Mouse (Mus musculus): ENCODE results near the gene Grasp. TPM values are rescaled to one million over a fixed set of nuclear protein-coding genes. Genes with fewer than 3 reads are reported as not detected.
A peak's percentile ranks its signal among the peaks of the same experiment; 100 is the strongest.

Gene Grasp
- total and polyA plus RNA-seq, 3 experiments = 0.09 to 0.16 TPM; not detected in 1

GRCm38 (mm10) chr15:101197497-101198179 is 26.4 kb upstream of the Grasp start:
- Histone ChIP-seq H3K36me3 (replicated peaks) (no peaks in the 10 kb centered on the region), H3K9me3 (replicated peaks) (peaks cover 91% of the 10 kb centered on the region), H3K27me3 (ENCODE audit: insufficient read depth, low read length) (no peaks in the 10 kb centered on the region), H3K4me3 (ENCODE audit: low read depth, low read length) (no peak overlapping the region), H3K4me1 (ENCODE audit: insufficient read depth, low read depth, low read length) (no peaks in the 10 kb centered on the region)
- TF ChIP-seq GATA1 (IDR thresholded peaks at IDR 0.05; ENCODE audit: borderline replicate concordance, low read length) (no peak), CTCF (IDR thresholded peaks at IDR 0.05; ENCODE audit: low read depth, low read length) (no peak), POLR2AphosphoS5 (IDR thresholded peaks at IDR 0.05; ENCODE audit: insufficient replicate concordance, low read depth, low read length) (no peak), TAL1 (conservative IDR thresholded peaks at IDR 0.05; ENCODE audit: low read depth, low read length) (no peak), GATA2 (IDR thresholded peaks at IDR 0.05; ENCODE audit: borderline replicate concordance, low read depth, low read length) (no peak)
- ATAC-seq (ENCODE audit: extremely low read depth, insufficient number of reproducible peaks, low FRiP score, poor library complexity, severe bottlenecking) = no peak
- DNase-seq (ENCODE audit: low spot score) = no peak

- ATAC-seq (ENCODE audit: extremely low read depth, insufficient number of reproducible peaks, low FRiP score, poor library complexity, severe bottlenecking) (no peak), DNase-seq (ENCODE audit: low spot score) (no peak)
- no peak overlapping the region for H3K4me3 ChIP-seq (ENCODE audit: low read depth, low read length)
- H3K4me1 ChIP-seq (ENCODE audit: insufficient read depth, low read depth, low read length) = no peaks in the 10 kb centered on the region
- no peaks in the 10 kb centered on the region for H3K27me3 ChIP-seq (ENCODE audit: insufficient read depth, low read length)
- no peaks in the 10 kb centered on the region for H3K36me3 ChIP-seq (replicated peaks)
- TF ChIP-seq GATA1 (IDR thresholded peaks at IDR 0.05; ENCODE audit: borderline replicate concordance, low read length) (no peak), CTCF (IDR thresholded peaks at IDR 0.05; ENCODE audit: low read depth, low read length) (peak; percentile 4; the same call in 1 of the 2 replicates)
- peaks cover 90% of the 10 kb centered on the region for H3K9me3 ChIP-seq (replicated peaks)
Measured at GRCm38 (mm10) chr15:101198218-101198617, 25.8 kb upstream of the Grasp start.

GRCm38 (mm10) chr15:101198850-101199249 is 25.1 kb upstream of the Grasp start:
- TF ChIP-seq GATA2 (IDR thresholded peaks at IDR 0.05; ENCODE audit: borderline replicate concordance, low read depth, low read length) (no peak), POLR2AphosphoS5 (IDR thresholded peaks at IDR 0.05; ENCODE audit: insufficient replicate concordance, low read depth, low read length) (no peak)
- ATAC-seq (ENCODE audit: extremely low read depth, insufficient number of reproducible peaks, low FRiP score, poor library complexity, severe bottlenecking) = no peak

DNA sequence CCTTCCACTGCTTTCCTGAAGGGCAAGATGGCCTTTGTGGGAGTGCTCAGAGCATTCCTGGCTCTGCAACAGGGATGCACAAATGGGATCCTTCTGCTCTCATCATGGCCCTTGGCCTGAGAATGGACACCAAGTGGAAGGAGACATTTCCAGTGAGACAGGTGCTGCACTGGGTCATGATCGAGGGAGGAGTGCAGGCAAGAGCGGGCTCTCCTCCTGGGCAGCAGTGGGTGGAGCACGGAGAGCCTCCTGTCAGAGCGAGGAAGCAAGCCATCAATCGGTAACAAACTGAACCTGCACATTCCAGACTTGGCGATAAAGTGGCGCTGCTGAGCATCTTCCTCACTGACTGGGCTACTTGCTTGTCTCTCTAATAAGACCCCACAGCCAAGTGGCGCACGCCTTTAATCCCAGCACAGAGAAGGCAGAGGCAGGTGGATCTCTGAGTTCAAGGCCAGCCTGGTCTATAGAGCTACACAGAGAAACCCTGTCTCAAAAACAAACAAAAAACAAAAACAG is 23.2 kb upstream of the Grasp start:
- H3K36me3 ChIP-seq (replicated peaks) = no peaks in the 10 kb centered on the region
- DNase-seq (ENCODE audit: low spot score) (no peak), ATAC-seq (ENCODE audit: extremely low read depth, insufficient number of reproducible peaks, low FRiP score, poor library complexity, severe bottlenecking) (no peak)
- H3K27me3 ChIP-seq (ENCODE audit: insufficient read depth, low read length) = no peaks in the 10 kb centered on the region
- H3K4me3 ChIP-seq (ENCODE audit: low read depth, low read length) = no peak overlapping the region
- TF ChIP-seq POLR2AphosphoS5 (IDR thresholded peaks at IDR 0.05; ENCODE audit: insufficient replicate concordance, low read depth, low read length) (no peak), GATA2 (IDR thresholded peaks at IDR 0.05; ENCODE audit: borderline replicate concordance, low read depth, low read length) (no peak), GATA1 (IDR thresholded peaks at IDR 0.05; ENCODE audit: borderline replicate concordance, low read length) (no peak), TAL1 (conservative IDR thresholded peaks at IDR 0.05; ENCODE audit: low read depth, low read length) (no peak), CTCF (IDR thresholded peaks at IDR 0.05; ENCODE audit: low read depth, low read length) (no peak)
- no peaks in the 10 kb centered on the region for H3K4me1 ChIP-seq (ENCODE audit: insufficient read depth, low read depth, low read length)
- peaks cover 79% of the 10 kb centered on the region for H3K9me3 ChIP-seq (replicated peaks)

More at GRCm38 (mm10) chr15:101198850-101199249, 25.1 kb upstream of the Grasp start:
- no peaks in the 10 kb centered on the region for H3K4me1 ChIP-seq (ENCODE audit: insufficient read depth, low read depth, low read length)
- H3K9me3 ChIP-seq (replicated peaks) = peaks cover 90% of the 10 kb centered on the region
- no peaks in the 10 kb centered on the region for H3K36me3 ChIP-seq (replicated peaks)
- DNase-seq (ENCODE audit: low spot score) = no peak
- no peak overlapping the region for H3K4me3 ChIP-seq (ENCODE audit: low read depth, low read length)
- no peaks in the 10 kb centered on the region for H3K27me3 ChIP-seq (ENCODE audit: insufficient read depth, low read length)

- TF ChIP-seq POLR2AphosphoS5 (IDR thresholded peaks at IDR 0.05; ENCODE audit: insufficient replicate concordance, low read depth, low read length) (no peak), GATA2 (IDR thresholded peaks at IDR 0.05; ENCODE audit: borderline replicate concordance, low read depth, low read length) (no peak), TAL1 (conservative IDR thresholded peaks at IDR 0.05; ENCODE audit: low read depth, low read length) (no peak)
- no peaks in the 10 kb centered on the region for H3K36me3 ChIP-seq (replicated peaks)
- no peak for DNase-seq (ENCODE audit: low spot score)
Measured at GRCm38 (mm10) chr15:101201414-101201813, 22.6 kb upstream of the Grasp start.

GRCm38 (mm10) chr15:101203673-101204072 is 20.3 kb upstream of the Grasp start:
- Histone ChIP-seq H3K4me1 (ENCODE audit: insufficient read depth, low read depth, low read length) (no peaks in the 10 kb centered on the region), H3K36me3 (replicated peaks) (no peaks in the 10 kb centered on the region), H3K9me3 (replicated peaks) (peaks cover 66% of the 10 kb centered on the region), H3K4me3 (ENCODE audit: low read depth, low read length) (no peak overlapping the region), H3K27me3 (ENCODE audit: insufficient read depth, low read length) (no peaks in the 10 kb centered on the region)
- no peak for TF ChIP-seq POLR2AphosphoS5 (IDR thresholded peaks at IDR 0.05; ENCODE audit: insufficient replicate concordance, low read depth, low read length)
- TF ChIP-seq TAL1 (conservative IDR thresholded peaks at IDR 0.05; ENCODE audit: low read depth, low read length) = no peak
- no peak for TF ChIP-seq CTCF (IDR thresholded peaks at IDR 0.05; ENCODE audit: low read depth, low read length)
- no peak for TF ChIP-seq GATA1 (IDR thresholded peaks at IDR 0.05; ENCODE audit: borderline replicate concordance, low read length)
- no peak for TF ChIP-seq GATA2 (IDR thresholded peaks at IDR 0.05; ENCODE audit: borderline replicate concordance, low read depth, low read length)
- ATAC-seq (ENCODE audit: extremely low read depth, insufficient number of reproducible peaks, low FRiP score, poor library complexity, severe bottlenecking) (no peak), DNase-seq (ENCODE audit: low spot score) (no peak)

More at GRCm38 (mm10) chr15:101201414-101201813, 22.6 kb upstream of the Grasp start:
- no peak for ATAC-seq (ENCODE audit: extremely low read depth, insufficient number of reproducible peaks, low FRiP score, poor library complexity, severe bottlenecking)
- Histone ChIP-seq H3K4me3 (ENCODE audit: low read depth, low read length) (no peak overlapping the region), H3K9me3 (replicated peaks) (peaks cover 74% of the 10 kb centered on the region), H3K27me3 (ENCODE audit: insufficient read depth, low read length) (no peaks in the 10 kb centered on the region), H3K4me1 (ENCODE audit: insufficient read depth, low read depth, low read length) (no peaks in the 10 kb centered on the region)
